Mouse (Mus musculus) heart, adult 11 months (tissue): ENCODE measurements around the gene Stxbp6.
A peak's percentile ranks its signal among the peaks of the same experiment; 100 is the strongest.
"Not testable (repeated sequence)": the region's sequence is repeated elsewhere in the genome, so short reads cannot be mapped to it uniquely, and the experiment has no call there.

Experiments used
- DNase-seq: peaks from one replicate; pipeline ENCODE4 v3.0.0; 2022

Stxbp6 gene

DNA sequence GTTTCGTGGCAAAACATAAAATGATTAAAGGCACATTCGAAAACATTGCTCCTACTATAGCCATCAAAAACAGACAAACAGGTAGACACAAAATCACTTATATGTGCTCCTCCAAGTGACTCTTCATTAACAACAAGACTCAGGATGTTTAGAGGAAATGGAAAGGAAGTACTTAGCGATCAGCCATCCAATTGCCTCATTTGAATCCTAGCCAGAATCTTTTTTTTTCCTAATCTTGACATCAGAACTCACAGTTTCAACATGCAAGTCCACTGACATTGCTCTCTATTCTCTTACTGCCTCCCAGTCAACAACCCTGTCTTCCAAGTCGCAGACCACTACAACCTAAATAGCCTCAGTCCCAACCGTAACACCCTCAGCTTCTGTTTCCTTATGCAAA lies 21.2 kb downstream of the Stxbp6 start:
- DNase-seq, result no peak

DNA sequence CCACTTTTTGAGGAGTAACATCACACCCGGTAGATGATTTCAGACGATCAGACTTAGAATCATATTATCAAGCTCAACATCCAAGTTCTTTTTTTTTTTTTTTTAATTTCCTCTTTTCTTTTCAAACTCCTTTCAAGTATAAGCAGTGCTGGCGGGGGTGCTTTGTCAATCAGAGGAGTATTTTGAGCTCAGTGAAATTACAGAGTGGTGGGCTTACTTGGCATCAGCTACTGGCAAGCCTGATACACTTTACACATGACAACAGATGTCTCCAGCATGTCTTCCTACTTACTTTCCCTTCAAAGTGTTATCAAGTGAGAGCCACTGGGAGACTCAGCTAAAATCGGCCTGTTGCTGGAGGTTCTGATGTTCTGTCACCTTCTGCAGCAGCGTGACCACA lies 21.6 kb downstream of the Stxbp6 start:
- DNase-seq, result no peak

DNA sequence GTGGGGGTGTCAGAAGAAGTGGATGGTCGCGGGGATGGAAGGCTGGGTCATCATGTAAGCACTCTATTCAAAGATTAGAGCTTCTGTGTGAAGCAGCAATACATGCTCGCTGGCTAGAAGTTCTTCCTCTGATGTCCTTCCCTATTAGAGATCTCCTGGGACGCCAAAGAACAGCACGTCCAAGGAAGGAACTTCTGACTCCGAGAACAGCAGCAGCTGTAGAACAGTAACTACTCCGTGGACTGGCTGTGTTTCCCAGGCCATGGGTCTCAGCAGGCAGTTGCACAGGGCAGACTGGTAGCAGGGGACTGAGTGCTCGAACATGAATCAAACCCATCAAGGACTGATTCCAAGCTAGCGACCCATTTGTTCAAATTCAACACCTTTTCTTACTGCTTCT lies 24.6 kb downstream of the Stxbp6 start:
- peak; percentile 99 for DNase-seq

DNA sequence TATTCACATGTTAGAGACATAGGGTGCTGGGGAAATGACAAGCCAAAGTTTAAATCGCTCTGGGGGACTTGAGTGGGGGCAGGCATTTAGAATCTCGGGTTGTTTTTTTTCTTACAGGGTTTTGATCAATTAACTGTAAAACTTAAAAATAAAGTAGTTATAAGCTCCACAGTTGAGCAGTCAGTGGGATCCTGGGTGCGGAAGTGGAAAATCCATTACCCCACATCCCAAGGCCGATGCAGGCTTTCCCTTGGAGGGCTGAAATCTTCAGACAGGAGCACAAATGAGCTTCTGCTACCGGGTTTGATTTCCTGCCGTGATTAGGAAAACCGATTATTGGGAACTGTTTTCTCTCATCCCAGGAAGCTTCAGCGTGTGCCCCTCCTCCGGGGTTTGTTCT lies 26.8 kb downstream of the Stxbp6 start:
- DNase-seq, result not testable (repeated sequence)

DNA sequence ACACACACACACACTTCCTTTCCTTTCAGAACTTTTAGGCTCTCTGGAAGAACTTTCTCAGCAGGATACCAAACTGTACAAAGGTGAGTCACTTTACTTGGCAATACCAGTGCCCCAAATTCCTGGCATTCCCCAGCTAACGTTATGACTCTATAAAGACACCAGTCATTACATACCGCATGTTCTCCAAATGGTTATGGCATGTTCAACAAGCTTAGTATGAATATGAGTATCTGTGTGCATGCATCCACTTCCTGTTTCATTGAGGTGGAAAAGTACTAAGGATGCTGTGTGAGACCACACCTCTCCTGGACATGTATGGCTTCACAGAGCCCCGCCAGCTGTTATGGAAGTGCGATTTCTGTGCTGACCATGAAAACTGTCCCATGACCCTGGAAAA lies 27.3 kb downstream of the Stxbp6 start:
- no peak for DNase-seq

DNA sequence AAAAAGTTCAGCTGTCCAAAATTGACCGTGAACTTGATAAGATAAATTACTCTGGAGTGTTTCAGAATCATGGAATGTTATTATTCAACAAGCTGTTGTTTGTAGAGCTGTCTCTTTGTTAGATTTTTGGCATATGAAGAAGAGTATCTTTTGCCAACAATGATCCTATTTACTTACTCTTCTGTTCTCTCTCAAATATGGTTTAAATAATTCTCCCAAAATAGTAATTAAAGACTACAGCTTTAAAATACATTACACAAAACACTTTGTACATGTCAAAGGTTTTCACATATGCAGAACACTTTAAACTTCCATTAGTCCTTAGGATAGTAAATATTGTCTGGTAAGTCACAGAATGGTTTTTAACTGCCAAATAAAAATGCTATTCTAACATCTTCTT lies 29.9 kb downstream of the Stxbp6 start:
- no peak for DNase-seq

DNA sequence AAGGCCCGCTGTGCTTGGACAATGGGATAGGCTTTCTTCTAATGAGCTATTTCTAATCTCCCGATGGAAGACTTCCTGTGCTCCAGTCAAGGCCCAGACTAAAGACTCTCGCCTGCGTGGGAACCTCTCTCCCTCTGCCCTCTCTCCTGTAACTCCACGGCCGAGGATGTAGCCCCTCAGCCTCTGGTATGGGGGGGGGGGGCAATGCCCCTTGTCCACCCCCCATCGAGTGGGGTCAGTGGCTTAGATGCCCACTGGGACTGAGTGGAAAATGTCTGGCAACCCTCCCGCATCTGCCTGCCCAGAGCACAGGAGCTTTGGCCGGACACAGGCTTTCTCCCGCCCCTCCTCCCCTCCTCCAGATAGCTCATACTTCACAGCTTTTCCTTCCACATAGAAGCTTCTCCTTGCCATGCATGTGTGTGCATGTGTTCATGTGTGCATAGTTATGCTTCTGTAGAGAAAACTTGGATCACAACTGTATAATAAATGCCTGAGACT lies 31.9 kb downstream of the Stxbp6 start:
- peak; percentile 95 for DNase-seq

DNA sequence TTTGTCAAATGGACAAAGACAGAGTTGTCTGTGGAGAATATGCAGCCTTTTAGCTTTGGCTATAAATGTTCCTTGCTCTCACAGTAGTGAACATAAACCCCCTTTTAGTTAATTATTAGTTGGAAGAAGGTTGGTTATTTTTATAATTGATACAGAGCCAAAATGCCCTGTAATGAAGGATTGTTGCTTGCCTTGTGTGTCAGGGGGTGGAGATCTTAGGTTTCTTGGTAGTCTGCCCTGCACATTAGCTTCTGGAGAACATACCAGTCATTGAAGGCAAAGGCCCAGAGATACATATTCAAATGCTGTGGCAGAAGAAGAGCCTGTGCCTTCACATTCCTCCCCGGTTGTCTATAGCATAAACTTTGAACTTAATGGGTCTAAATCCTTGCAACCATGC lies 37.0 kb downstream of the Stxbp6 start:
- DNase-seq, result no peak

DNA sequence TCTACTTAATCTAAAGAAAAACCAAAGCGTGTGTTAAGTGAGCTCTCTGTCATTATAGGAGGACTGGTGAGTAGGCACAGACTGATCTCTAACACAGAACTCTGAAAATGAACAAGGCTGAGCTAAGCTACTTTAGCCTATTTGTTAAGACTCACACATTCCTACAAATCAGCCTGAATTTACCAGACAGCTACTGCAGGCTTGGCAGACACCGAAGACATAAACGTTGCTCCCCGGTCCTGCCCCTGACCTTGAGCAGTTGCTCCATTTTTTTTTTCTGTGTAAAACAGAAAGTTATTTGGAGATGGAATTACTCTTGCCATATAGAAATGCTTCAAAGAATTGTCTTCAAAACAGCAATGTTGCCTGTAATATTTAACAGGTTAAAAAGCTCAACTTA lies 37.4 kb downstream of the Stxbp6 start:
- no peak for DNase-seq

DNA sequence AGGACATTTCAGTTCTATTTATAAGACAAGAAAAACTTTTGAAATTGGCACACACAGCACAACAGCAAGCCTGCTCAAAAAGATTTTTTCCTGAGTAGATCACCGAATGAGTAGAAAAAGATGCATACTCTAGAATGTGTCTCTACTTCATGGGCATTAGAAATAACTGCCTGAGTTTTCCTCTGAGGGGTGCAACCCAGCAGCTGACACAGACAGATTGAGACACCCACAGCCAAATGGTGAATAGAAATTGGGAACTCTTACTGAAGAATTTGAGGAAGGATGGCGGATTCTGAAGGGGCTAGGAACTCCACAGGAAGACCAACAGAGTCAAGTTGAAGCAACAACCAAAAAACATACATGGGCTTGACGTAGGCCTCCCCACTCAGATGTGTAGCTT lies 43.8 kb downstream of the Stxbp6 start:
- no peak for DNase-seq

DNA sequence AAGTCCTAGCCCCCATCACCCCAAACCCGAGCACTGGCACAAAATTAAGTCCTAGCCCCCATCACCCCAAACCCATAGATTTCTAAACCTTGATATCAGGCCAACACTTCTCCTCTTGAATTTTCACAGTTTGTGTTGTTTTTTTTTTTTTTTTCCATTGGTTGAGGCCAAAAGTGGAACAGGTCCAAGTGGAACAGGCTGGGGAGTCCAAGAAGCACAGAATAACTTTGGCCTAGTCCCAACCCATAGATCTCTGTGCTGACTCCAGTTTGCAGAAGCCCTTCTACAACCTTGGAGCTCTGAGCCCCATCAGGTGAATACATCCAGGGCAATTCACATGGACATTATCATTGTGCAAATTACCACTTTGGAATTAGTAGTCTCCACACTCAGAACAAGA lies 48.2 kb downstream of the Stxbp6 start:
- DNase-seq, result peak; percentile 86

DNA sequence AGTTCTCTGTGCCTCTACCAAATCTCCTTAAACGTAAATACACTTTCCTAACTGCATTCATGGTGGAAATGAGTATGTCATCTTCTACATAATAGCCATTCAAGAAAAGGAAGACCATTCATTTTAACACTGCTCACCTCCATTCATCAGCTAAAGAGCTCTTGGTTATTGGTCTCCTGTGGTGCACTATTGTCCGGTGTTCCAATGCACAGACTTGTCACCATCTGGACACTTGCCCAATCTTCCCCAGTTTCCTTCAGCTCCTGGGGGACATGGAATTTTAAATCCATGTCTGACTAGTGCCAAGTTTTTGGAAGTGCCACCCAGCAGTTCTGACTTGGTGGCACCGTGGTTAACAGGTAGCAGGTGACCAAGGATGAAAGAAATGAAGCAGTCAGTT lies 54.5 kb downstream of the Stxbp6 start:
- DNase-seq, result no peak

DNA sequence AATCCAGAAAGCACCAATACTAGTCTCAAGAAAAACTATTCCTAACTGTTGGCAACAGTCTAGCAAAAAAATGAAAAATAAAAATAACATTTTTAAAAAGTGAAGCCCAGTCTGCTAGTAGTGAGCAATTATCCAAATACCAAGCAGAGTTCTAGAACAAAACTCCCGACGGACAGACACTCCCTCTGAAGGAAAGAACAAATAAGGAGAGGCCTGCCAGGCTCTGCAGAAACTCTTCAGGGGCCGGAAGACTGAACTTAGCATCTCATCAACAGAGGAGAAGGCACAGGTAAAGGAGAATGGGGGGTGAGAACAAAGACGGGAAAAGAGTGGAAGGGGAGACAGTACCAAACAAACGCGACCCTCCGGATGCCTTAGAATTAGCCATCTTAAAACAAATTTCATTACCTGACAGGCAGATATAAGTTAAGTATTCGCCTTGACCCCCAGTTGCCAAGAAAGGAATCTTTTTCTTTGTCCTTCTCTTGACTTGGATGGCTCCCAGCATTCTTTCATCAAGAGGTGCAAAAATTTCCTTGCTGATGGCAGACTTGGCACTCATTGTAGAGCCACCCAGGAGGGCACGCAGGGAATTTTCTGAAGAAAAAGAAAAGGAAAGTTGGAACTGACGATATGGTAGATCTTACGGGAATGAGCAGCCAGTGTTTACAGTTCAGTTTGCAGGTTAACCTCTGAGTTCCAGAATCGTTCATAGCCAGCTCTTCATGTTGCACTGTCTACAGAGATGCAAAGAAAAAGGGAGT lies 55.3 kb downstream of the Stxbp6 start:
- DNase-seq, result no peak

DNA sequence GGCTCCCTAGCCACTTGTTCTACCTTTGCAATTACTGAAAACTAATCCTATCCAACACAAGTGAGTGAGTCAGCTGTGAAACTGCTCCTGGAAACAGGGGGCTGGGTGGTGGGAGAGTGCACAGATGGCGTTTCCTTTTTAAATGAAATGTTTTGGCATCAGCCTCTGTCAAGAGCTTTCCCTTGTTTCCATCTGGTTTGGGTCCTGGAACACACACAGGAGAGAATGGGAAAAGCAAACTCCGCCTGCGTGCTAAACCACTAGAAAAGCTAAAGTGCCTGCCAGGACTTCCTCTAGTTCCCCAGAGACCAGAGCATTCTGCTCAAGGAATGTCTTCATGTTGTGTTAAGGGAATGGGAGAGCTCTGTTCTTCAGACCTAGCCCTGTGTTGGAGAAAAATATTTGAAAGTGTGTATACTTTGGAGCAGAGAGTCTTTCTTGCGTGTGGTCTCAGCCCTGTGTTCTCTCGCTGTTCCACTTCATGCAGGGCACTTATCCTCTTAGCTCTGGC lies 61.2 kb downstream of the Stxbp6 start:
- peak; percentile 99 for DNase-seq

DNA sequence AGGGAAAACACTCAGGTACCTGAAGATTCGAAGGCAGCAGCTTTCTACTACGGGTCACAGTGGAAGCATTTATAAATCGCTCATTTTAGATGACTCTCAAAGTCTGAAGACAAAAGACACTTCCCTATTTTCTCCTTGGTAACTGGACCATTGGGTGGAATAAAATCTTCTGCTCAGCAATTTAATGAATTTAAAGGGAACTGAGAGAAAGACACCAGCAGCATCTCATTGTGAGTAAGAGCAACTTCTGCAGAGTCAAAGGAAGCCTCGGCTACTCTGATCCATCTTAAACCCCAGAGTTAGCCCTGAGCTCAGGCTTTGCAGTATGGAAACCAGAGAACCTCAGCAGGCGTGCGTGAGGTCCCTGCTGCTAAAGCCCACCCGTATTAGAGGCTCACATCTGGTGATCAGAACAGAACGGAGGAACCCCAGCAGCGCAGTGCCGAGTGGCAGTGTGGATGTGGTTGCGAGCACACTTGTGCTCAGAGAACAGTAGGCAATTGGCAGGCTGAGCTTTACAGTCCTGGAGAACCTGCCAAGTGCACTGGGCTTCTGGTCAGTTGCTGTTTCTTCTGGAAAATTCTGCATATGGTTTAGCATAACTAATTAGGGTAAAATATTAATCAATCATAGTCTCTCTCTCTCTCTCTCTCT lies 62.9 kb downstream of the Stxbp6 start:
- peak; percentile 91 for DNase-seq

DNA sequence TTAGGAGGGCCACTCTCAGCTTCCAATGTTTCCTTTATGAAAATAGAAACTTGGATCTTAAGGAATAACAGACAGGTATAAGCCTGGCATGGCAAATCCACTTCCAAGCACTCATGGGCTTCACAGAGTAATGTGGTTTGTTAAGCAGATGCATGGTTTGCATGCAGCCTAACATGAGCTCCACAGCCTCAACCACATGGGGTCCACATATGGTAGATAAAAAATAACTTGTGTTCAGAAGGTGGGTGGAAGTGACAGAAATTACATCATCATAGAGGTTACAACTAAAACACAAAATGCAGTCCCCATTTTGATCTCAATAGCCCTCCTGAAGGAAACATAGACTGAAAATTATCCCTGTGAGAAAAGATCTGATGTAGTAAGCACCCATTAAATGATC lies 63.5 kb downstream of the Stxbp6 start:
- peak; percentile 76 for DNase-seq

DNA sequence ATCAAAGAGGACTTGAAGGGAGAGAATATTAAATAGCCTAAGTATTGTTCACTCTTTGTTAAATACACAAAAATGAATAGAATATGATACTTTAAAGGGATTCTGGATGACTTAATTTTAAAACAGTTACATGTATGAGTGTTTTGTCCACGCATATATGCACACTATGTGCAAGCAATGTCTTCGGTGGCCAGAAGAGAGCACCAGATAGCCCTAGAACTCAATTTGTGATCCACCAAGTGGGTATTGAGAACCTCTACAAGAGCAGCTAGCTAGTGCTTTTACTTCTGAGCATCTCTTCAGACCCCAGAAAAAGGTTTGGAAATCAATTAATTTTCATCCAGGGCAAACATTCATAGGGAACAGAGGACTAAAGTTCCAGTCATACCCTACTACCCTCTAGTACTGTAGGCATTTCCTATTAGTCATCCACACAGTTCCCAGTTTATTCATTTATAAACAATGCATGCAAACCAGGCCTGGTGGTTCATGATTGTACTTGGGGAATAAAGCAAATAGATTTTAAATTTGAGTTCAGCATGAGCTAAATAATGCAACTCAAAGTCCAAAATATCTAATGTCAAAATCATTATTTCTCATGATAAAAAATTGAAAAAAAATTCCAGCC lies 64.4 kb downstream of the Stxbp6 start:
- DNase-seq, result no peak

DNA sequence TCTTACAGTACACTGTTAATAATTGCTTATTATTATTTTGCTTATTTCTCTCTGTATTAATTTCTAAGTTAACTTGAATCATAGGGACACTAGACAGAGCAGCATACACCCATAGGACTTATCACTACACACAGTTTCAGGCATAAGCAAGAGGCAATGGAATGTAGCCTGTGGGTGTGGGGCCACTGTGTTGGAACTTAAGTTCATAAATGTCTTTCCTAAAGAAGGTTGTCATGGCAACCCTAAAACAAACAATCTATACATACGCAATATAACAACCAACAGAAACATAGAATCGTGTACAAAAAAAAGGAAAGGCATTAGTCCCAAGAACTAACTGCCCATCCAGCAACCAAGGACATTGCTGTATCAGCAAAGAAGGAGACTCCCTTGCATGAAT lies 67.9 kb downstream of the Stxbp6 start:
- peak; percentile 73 for DNase-seq

DNA sequence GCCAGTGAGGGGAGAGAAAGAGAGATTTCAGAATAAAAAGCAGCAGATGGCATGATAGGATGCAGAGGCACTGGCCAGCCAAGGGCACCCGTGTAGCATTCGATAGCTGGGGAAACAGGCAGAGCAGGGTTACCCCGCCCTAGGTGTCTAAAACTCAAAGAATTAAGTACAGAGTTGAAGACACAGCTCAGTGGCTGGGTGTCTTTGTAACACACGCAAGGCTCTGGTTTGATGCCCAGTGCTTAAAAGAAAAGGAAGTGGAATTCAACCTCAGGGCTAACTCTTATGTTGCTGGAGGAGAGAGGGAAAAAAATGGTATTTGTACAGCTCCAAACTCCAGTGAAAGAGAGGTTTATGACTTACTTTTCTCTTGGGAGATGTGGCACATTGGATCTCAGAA lies 68.5 kb downstream of the Stxbp6 start:
- DNase-seq, result peak; percentile 90

DNA sequence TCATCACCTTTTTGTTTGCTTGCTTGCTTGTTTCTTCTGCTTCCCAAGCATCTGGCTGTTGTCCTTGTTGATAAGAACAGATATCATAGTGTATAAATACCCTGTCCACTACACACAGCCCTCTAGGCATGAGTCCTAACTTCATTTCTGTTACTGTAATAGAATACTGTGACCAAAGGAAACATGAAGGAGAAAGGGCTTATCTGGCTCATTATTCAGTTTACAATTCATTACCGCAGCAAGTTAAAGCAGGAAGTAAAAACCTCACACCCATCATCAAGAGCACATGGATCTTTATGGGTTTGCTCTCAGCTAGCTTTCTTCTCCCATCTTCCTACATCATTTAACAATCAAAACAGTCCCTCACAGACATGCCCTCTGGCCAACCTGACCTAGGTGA lies 72.5 kb downstream of the Stxbp6 start:
- DNase-seq, result no peak

DNA sequence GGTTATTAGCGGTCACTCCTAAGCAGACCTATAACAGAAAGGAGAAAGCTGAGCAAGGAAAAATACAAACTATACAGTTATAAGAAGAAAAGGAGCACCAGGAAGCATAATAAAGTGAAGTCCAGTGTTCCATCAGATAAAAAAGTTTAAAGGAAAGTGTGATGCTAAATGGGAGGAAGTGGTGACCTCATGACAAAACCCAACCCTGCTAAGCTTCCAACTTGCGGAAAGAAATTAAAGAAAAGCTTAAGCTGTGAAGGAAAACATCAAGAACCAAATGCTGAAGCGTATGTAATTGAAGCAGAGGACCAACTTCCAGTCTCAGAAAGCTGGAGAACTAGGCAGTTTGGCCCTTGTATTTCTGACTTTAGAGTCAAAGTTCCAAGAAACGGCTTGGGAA lies 77.1 kb downstream of the Stxbp6 start:
- no peak for DNase-seq

DNA sequence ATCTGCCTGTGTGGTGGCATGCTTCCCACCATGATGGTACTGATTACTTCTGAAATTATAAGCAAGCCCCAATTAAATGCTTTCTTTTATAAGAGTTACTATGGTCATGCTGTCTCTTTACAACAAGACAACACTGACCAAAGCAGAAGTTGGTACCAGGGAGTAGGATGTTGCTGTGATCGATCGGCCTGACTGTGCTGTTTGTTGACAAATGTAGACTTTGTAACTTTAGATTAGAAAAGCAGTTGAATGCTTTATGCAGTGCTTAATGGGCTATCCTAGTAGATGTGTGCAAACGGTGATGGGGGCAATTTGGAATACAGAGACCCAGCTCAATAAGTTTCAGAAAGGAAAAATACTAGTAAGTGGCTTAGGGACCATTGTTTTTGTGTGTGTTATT lies 77.6 kb downstream of the Stxbp6 start:
- no peak for DNase-seq

DNA sequence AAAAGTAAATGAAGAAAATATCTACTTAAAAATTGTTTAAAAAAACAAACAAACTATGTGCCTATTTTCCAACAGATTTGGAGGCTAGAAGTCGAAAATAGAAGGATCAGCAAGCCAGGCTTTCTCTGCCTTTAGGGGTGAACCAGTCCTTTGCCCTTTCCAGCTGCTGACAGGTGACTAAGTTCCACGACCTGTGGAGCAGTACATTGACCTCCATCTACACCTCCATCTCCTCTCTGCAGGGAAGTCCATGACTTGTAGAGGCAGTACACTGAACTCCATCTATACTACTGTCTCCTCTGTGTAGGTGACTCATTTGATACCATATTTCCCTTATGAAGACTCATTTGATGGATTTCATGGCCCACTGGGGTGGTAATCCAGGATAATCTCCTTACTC lies 78.2 kb downstream of the Stxbp6 start:
- DNase-seq, result no peak

DNA sequence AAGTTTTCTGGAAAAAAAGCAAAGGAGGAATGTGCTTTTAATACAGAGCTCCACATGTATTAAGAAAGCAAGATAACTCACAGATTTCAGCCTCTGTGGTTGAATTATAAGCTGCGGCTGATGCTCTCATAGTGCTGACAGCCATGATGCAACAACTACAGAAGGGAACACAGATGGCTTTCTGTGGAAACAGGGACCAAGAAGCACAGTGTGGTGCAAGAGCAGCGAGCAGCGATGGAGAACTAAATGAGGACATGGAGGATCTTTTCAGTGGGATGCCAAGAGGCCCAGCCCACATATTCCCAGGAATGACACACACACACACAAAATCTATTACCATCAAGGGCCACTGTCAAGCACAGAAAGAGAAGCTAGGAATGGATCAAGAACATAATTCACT lies 81.1 kb downstream of the Stxbp6 start:
- peak; percentile 97 for DNase-seq
